Mouse (Mus musculus) cerebral cortex, adult 2 months (tissue): ENCODE measurements around the gene Camk2b.

ENCODE experiments used
- WGBS: fragments of 180-500 bp; shearing (Covaris S2); methylation state at CpG from one replicate; pipeline ENCODE4 v1.1.7; 2018; 5-methylcytosine and 5-hydroxymethylcytosine counted together

The Camk2b gene

GRCm38 (mm10) chr11:6013359-6013758 is 52.8 kb downstream of the Camk2b start:
- 36% methylated on average over 2 of the region's 2 CpGs for WGBS

GRCm38 (mm10) chr11:6011879-6012278 is 54.3 kb downstream of the Camk2b start:
- WGBS: 78% methylated on average over 3 of the region's 3 CpGs

- WGBS: 91% methylated on average over 4 of the region's 18 CpGs
These were observed 55.2 kb downstream of the Camk2b start for GRCm38 (mm10) chr11:6010751-6011482.

GRCm38 (mm10) chr11:6007779-6008128 is 58.4 kb downstream of the Camk2b start:
- 54% methylated on average over 13 of the region's 13 CpGs for WGBS

- WGBS: 14% methylated on average over 28 of the region's 49 CpGs
These were observed 59.0 kb downstream of the Camk2b start for GRCm38 (mm10) chr11:6007010-6007778.

- 5% methylated on average over 43 of the region's 44 CpGs for WGBS
These were observed 59.7 kb downstream of the Camk2b start for GRCm38 (mm10) chr11:6006351-6007009.

- WGBS: 41% methylated on average over 1 of the region's 4 CpGs
These were observed 60.7 kb downstream of the Camk2b start for GRCm38 (mm10) chr11:6005374-6006043.

- WGBS: 60% methylated on average over 2 of the region's 2 CpGs
These were observed 63.0 kb downstream of the Camk2b start for GRCm38 (mm10) chr11:6003046-6003639.

- 40% methylated on average over 9 of the region's 9 CpGs for WGBS
These were observed 64.0 kb downstream of the Camk2b start for GRCm38 (mm10) chr11:6001981-6002649.

- WGBS: 53% methylated on average over 14 of the region's 14 CpGs
These were observed 65.0 kb downstream of the Camk2b start for GRCm38 (mm10) chr11:6000961-6001682.

GRCm38 (mm10) chr11:5999832-6000771 is 66.1 kb downstream of the Camk2b start:
- WGBS: 2% methylated on average over 8 of the region's 8 CpGs

GRCm38 (mm10) chr11:5998472-5998871 is 67.7 kb downstream of the Camk2b start:
- 98% methylated on average over 2 of the region's 2 CpGs for WGBS

- WGBS: 21% methylated on average over 8 of the region's 8 CpGs
These were observed 70.2 kb downstream of the Camk2b start for GRCm38 (mm10) chr11:5995989-5996388.

- 72% methylated on average over 3 of the region's 3 CpGs for WGBS
These were observed 71.3 kb downstream of the Camk2b start for GRCm38 (mm10) chr11:5994880-5995279.

- 86% methylated on average over 5 of the region's 5 CpGs for WGBS
These were observed 72.0 kb downstream of the Camk2b start for GRCm38 (mm10) chr11:5994212-5994611.

GRCm38 (mm10) chr11:5990910-5991309 is 75.3 kb downstream of the Camk2b start:
- 24% methylated on average over 4 of the region's 4 CpGs for WGBS

- WGBS: 80% methylated on average over 16 of the region's 16 CpGs
These were observed 76.1 kb downstream of the Camk2b start for GRCm38 (mm10) chr11:5989954-5990593.

- WGBS: 72% methylated on average over 10 of the region's 10 CpGs
These were observed 78.0 kb downstream of the Camk2b start for GRCm38 (mm10) chr11:5988126-5988525.

GRCm38 (mm10) chr11:5983629-5984028 is 82.5 kb downstream of the Camk2b start:
- WGBS: 94% methylated on average over 5 of the region's 5 CpGs
